Mouse (Mus musculus) lung, postnatal 0 days (tissue): ENCODE measurements around the gene Grik4.

ENCODE experiments used
- CTCF ChIP-seq: IDR thresholded peaks from 2 replicates; pipeline ENCODE4 v1.5.1; 2016; ENCODE audit warnings: antibody characterized with exemption, mild to moderate bottlenecking
- EP300 ChIP-seq: IDR thresholded peaks from 2 replicates; pipeline ENCODE4 v1.6.1; 2016; ENCODE audit warnings: antibody characterized with exemption, mild to moderate bottlenecking, control low read depth

- TF ChIP-seq EP300 (no peak), CTCF (no peak)
Measured at GRCm38 (mm10) chr9:42504971-42505510, 439.3 kb downstream of the Grik4 start.
